Mouse (Mus musculus): ENCODE data around the gene Gm20605.

GRCm38 (mm10) chr5:137649251-137649650 is 20.3 kb downstream of the Gm20605 start:
- TF ChIP-seq CTCF (IDR thresholded peaks at IDR 0.05; ENCODE audit: control insufficient read depth, insufficient read depth, insufficient replicate concordance, low read depth, low read length) (no peak), POLR2A (IDR thresholded peaks at IDR 0.05; ENCODE audit: control insufficient read depth, low read depth, low read length) (no peak)

Data from testis, adult 2 months (tissue).